Mouse (Mus musculus) bone marrow macrophage, adult 2 months (primary cell): Measurements from ENCODE around the gene Nsd1. TPM values are rescaled to one million over a fixed set of nuclear protein-coding genes. Genes with fewer than 3 reads are reported as not detected.

Experiments used
- H3K27ac ChIP-seq: 2 replicates; pipeline ENCODE4 v1.5.1; 2012; ENCODE audit warnings: low read depth, low read length; ENCODE audit not compliant: insufficient read depth
- H3K4me1 ChIP-seq: 2 replicates; pipeline ENCODE4 v1.6.1; 2012; ENCODE audit warnings: low read length; ENCODE audit not compliant: control insufficient read depth, insufficient read depth
- H3K4me3 ChIP-seq: 2 replicates; pipeline ENCODE4 v1.5.1; 2012; ENCODE audit warnings: mild to moderate bottlenecking, low read length, moderate library complexity; ENCODE audit not compliant: insufficient read depth
- CTCF ChIP-seq: IDR thresholded peaks from 2 replicates; pipeline ENCODE4 v1.5.1; 2012; ENCODE audit warnings: low read depth, mild to moderate bottlenecking, low read length, moderate library complexity
- POLR2A ChIP-seq: IDR thresholded peaks from 2 replicates; pipeline ENCODE4 v1.6.1; 2012; ENCODE audit warnings: mild to moderate bottlenecking, low read depth, low read length, borderline replicate concordance
- polyA plus RNA-seq: library from polyadenylated mRNA; stranded (reverse); fragments of >200 nt; gene quantifications from 2 replicates; pipeline ENCODE4 v1.2.4, GENCODE M21; 2012; ENCODE audit not compliant: missing spikeins, insufficient read depth, insufficient read length

Nsd1 gene
- polyA plus RNA-seq, 1 experiment, result 51.0 TPM

DNA sequence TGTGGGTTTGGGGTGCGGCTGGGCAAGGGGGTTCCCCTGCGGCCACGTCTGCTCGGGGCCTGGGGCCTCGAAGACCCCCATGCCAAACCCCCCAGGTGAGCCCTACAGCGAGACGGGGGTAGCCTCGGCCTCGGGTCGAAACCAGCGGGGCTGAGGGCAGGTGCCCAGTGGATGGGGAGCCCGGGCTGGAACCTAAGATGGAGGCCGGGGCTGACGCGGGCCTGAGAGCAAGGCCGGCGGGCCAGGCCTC lies 1.3 kb downstream of the Nsd1 start:
- H3K4me3 ChIP-seq, result no peak overlapping the region
- peaks cover 20% of the 10 kb centered on the region for H3K4me1 ChIP-seq
- TF ChIP-seq POLR2A (no peak), CTCF (no peak)
- H3K27ac ChIP-seq, result no peak overlapping the region

DNA sequence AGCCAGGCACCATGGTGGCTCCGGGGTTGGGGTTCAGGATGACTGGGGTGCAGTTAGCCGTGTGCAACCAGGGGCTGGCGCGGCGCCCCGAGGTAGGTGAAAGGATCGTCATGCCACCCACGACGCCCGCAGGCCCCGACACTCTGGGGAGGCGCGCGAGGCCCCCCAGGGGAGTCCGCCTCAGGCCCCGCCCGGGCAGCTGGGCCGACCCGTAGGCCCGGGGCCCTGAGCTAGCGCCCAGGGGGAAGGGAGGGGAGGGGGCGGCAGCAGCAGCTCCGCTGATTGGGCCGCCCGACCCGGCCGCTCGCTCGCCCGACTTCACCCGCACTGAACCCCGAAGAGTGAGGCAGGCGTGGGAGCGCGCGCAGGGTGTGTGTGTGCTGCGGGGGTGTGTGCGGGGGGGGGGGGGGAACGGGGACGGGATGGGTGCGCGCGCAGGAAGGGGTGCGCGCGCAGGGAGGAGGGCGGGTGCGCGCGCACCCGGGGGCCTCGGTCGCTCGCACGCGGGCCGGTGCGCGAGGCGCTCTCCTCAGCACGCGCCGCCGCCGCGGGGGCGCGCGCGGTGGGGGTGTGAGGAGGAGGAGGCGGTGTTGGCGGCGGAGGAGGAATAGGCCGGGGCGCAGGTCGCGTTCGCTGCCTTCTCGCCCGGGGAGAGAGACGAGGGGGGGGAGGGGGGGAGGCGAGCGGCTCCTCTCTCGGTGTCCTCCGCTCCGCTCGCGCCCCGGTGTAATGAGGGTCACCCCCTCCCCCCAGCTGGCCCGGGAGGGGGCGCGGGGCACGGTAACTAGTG lies 1.8 kb downstream of the Nsd1 start:
- H3K4me1 ChIP-seq, result peaks cover 22% of the 10 kb centered on the region
- no peak for TF ChIP-seq CTCF
- TF ChIP-seq POLR2A, result no peak
- H3K27ac ChIP-seq, result peak overlapping the region; percentile 13; the same call in 1 of the 2 replicates
- H3K4me3 ChIP-seq, result peak overlapping the region; percentile 94

DNA sequence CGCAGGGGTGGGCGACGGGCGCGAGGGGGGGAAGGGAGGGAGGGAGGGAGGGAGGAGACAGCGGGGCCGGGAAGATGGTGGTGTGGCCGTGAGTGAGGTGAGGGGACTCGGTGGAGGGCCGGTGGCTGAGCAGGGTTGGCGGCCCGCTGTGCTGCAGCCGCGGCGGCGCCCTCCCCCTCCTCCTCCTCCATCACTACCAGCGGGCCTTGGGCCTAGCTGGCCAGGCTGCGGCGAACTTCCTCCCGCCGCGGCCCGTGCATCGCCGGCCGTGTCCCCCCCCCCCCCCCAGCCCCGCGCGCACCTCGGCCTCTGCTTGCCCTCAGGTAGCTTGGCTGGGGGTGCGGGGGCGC lies 2.4 kb downstream of the Nsd1 start:
- H3K4me3 ChIP-seq, result peak overlapping the region; percentile 94
- H3K4me1 ChIP-seq, result peaks cover 22% of the 10 kb centered on the region
- peak overlapping the region; percentile 80 for H3K27ac ChIP-seq

DNA sequence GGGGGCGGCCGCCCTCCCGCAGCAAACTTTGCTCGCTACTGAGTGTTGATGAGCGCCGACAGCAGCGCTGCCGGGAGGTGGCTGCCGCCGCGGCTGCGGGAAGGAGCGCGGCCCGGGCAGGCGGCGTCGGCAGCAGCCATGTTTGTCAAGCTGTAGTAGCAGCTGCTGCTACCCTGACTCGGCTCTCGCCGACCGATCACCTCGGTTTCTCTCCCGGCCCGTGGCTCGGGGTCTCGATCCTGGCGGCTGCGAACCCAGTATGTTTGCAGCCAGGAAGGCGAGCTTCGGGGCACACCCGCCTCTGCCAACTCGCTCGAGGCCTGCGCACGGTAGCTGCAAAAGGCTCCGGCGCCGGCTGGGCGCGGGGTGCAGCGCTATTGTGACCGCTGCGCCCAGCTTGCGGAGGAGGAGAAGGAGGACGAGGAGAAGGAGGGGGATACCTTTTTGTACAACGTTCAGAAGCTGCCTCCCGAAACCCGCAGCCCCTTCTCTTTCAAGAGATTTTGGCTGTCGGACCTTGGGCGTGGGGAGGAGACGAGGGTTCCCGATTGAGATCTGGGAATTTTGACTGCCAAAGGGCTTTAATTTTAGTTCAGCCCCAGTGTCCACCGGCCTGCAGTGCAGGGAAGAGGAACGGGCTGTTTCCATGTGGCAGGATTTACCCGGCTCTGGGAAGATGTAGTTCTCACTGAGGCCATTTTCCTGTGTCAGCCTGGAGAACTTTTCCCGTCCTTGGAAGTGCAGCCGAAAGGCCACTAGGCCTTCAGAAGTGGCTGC lies 3.0 kb downstream of the Nsd1 start:
- H3K4me3 ChIP-seq, result peak overlapping the region; percentile 94
- peak overlapping the region; percentile 80 for H3K27ac ChIP-seq
- TF ChIP-seq CTCF, result no peak; the same call in 1 of the 2 replicates
- no peak for TF ChIP-seq POLR2A
- peaks cover 22% of the 10 kb centered on the region for H3K4me1 ChIP-seq

More for the DNA sequence above, 2.4 kb downstream of the Nsd1 start:
- TF ChIP-seq CTCF (no peak), POLR2A (no peak)

DNA sequence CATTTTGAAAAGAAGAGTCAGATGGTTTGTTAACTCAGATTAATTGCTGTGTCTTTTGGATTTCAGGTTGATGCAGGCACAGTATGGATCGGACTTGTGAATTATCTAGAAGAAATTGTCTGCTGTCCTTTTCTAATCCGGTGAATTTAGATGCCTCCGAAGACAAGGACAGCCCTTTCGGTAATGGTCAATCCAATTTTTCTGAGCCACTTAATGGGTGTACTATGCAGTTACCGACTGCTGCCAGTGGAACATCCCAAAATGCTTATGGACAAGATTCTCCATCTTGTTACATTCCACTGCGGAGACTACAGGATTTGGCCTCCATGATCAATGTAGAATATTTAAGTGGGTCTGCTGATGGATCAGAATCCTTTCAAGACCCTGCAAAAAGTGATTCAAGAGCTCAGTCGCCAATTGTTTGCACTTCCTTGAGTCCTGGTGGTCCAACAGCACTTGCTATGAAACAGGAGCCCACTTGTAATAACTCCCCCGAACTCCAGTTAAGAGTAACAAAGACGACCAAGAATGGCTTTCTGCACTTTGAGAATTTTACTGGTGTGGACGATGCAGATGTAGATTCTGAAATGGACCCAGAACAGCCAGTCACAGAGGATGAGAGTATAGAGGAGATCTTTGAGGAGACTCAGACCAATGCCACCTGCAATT lies 3.7 kb downstream of the Nsd1 start:
- H3K4me1 ChIP-seq, result peaks cover 26% of the 10 kb centered on the region
- no peak for TF ChIP-seq POLR2A

DNA sequence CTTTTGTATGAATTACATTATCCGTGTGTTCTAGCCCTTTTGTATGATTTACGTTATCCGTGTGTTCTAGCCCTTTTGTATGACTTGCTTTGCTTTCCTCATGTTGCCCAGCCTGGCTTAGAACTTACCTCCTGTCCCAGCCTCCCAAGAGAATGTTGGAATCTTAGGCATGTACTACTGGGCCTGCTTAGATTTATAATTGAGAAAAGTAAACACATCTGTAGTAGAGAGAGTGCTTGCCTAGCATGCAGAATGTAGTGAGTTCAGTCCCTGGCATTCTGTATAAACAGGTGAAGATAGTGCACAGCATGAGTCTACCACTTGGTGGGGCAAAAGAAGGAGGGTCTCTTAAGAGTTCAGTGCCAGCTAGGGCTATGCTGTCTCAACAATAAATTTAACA lies 14.8 kb downstream of the Nsd1 start:
- TF ChIP-seq CTCF, result no peak
- no peak for TF ChIP-seq POLR2A
- peaks cover 6% of the 10 kb centered on the region; the same call in 1 of the 2 replicates for H3K4me1 ChIP-seq
- no peak overlapping the region for H3K27ac ChIP-seq
- H3K4me3 ChIP-seq, result no peak overlapping the region

More for the DNA sequence above, 3.7 kb downstream of the Nsd1 start:
- Histone ChIP-seq H3K4me3 (peak overlapping the region; percentile 94), H3K27ac (peak overlapping the region; percentile 80)

DNA sequence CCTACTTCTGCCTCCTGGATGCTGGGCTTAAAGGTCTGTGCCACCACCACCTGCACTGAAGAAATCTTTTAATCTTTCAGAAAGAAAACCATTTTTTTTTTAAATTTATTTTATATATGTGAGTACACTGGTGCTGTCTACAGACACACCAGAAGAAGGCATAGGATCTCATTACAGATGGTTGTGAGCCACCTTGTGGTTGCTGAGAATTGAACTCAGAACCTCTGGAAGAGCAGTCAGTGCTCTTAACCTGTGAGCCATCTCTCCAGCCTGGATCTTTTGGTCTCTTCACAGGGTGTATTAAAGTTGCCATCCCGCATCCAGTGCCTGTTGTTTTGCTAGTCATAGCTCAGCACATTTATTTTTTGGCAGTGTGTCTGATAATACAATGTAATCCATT lies 21.1 kb downstream of the Nsd1 start:
- H3K27ac ChIP-seq, result no peak overlapping the region
- TF ChIP-seq CTCF (no peak), POLR2A (no peak)
- peaks cover 2% of the 10 kb centered on the region for H3K4me1 ChIP-seq
- no peak overlapping the region for H3K4me3 ChIP-seq

DNA sequence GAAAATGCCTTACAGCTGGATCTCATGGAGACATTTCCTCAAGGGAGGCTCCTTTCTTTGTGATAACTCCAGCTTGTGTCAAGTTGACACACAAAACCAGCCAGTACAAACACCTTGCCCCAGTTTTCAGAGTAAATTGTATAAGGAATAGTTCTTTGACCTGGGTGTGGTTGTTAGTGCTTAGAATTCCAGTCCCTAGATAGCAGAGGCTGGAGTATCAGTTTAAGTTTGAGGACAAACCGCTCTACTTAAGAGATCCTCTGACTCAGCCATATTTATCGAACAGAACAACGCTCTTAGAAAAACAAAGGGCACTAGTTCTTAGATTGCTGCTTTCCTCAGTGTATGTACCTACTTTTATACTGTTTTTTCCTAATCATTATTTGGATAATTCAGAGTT lies 33.6 kb downstream of the Nsd1 start:
- H3K27ac ChIP-seq, result no peak overlapping the region
- no peak for TF ChIP-seq POLR2A
- no peak for TF ChIP-seq CTCF
- no peak overlapping the region for H3K4me3 ChIP-seq
- H3K4me1 ChIP-seq, result no peaks in the 10 kb centered on the region

DNA sequence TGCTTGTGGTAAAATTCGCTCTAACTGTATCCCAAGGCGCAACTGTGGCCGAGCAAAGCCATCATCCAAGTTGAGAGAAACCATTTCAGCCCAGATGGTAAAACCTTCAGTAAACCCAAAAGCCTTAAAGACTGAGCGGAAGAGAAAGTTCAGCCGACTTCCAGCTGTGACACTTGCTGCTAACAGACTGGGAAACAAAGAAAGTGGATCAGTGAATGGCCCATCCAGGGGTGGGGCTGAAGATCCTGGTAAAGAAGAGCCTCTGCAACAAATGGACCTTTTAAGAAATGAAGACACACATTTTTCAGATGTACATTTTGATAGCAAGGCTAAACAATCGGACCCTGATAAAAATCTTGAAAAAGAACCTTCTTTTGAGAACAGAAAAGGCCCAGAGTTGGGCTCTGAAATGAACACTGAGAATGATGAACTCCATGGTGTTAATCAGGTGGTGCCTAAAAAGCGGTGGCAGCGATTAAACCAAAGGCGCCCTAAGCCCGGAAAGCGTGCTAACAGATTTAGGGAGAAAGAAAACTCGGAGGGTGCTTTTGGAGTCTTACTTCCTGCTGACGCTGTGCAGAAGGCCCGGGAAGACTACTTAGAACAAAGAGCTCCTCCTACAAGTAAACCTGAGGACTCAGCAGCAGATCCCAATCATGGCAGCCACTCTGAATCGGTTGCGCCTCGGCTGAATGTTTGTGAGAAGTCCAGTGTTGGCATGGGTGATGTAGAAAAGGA lies 37.9 kb downstream of the Nsd1 start:
- peaks cover 11% of the 10 kb centered on the region for H3K4me1 ChIP-seq
- H3K4me3 ChIP-seq, result no peak overlapping the region
- no peak overlapping the region for H3K27ac ChIP-seq
- TF ChIP-seq CTCF (no peak), POLR2A (no peak)

DNA sequence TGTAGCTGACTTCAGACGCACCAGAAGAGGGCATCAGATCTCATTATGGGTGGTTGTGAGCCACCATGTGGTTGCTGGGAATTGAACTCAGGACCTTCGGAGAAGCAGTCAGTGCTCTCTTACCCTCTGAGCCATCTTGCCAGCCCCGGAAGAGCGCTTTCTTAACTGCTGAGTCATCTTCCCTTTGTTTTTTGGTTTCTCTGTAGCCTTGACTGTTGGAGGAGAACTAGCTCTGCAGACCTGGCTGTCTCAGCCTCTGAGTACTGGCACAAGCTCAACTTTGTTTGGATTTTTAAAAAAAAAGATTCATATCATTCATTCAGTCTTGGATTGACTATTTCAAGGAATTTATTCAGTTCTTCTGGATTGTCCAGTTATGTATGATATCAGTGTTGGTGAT lies 39.7 kb downstream of the Nsd1 start:
- Histone ChIP-seq H3K4me1 (peaks cover 14% of the 10 kb centered on the region), H3K4me3 (no peak overlapping the region), H3K27ac (peak overlapping the region; percentile 31)
- no peak for TF ChIP-seq CTCF
- TF ChIP-seq POLR2A, result no peak
